Mouse (Mus musculus): ENCODE results near the gene Kcnj6. TPM values are rescaled to one million over a fixed set of nuclear protein-coding genes. Genes with fewer than 3 reads are reported as not detected.

Gene Kcnj6
- not detected for total RNA-seq (2021)
- long read RNA-seq, experiment 1, result 0 reads
- long read RNA-seq, experiment 2, result 0 reads

- DNase-seq, result peak; percentile 5 to 6
- intact Hi-C loops (cut with DNase I), result loop anchor here (5.0 kb wide), 1 partner anchor 180 kb away; no protein-coding TSS in a partner anchor
Measured at GRCm38 (mm10) chr16:94997340-94997849, at the start of gene Kcnj6. TSS of gene Kcnj6 (minus strand) at chr16:94997701.

GRCm38 (mm10) chr16:95009937-95010336 is 12.4 kb upstream of the Kcnj6 start:
- DNase-seq, result no peak
- intact Hi-C loops (cut with DNase I), result no loop called here

GRCm38 (mm10) chr16:95004599-95004998 is 7.1 kb upstream of the Kcnj6 start:
- intact Hi-C loops (cut with DNase I), result no loop called here
- peak in 1 of 2 experiments; percentile 7 for DNase-seq

GRCm38 (mm10) chr16:94999551-94999950 is 2.0 kb upstream of the Kcnj6 start:
- no peak for DNase-seq
- intact Hi-C loops (cut with DNase I), result loop anchor here (5.0 kb wide), 1 partner anchor 182 kb away; no protein-coding TSS in a partner anchor

- no peak for DNase-seq
- intact Hi-C loops (cut with DNase I), result loop anchor here (5.0 kb wide), 1 partner anchor 182 kb away; no protein-coding TSS in a partner anchor
Measured at GRCm38 (mm10) chr16:94999019-94999418, 1.5 kb upstream of the Kcnj6 start.

GRCm38 (mm10) chr16:94996791-94997281 is 665 bp downstream of the Kcnj6 start:
- DNase-seq, result no peak
- intact Hi-C loops (cut with DNase I), result loop anchor here (5.0 kb wide), 1 partner anchor 180 kb away; no protein-coding TSS in a partner anchor

GRCm38 (mm10) chr16:94995542-94996131 is 1.9 kb downstream of the Kcnj6 start:
- intact Hi-C loops (cut with DNase I), result loop anchor here (2.0 to 5.0 kb wide), 2 partner anchors 178 to 207 kb away; no protein-coding TSS in a partner anchor
- DNase-seq, result peak; percentile 30 to 53

GRCm38 (mm10) chr16:94994924-94995323 is 2.6 kb downstream of the Kcnj6 start:
- no peak for DNase-seq
- intact Hi-C loops (cut with DNase I), result loop anchor here (2.0 to 5.0 kb wide), 2 partner anchors 178 to 206 kb away; no protein-coding TSS in a partner anchor

GRCm38 (mm10) chr16:94994148-94994547 is 3.4 kb downstream of the Kcnj6 start:
- no peak for DNase-seq
- intact Hi-C loops (cut with DNase I), result loop anchor here (2.0 kb wide), 1 partner anchor 205 kb away; no protein-coding TSS in a partner anchor

- intact Hi-C loops (cut with DNase I), result no loop called here
- no peak for DNase-seq
Measured at GRCm38 (mm10) chr16:94990114-94990513, 7.4 kb downstream of the Kcnj6 start.

GRCm38 (mm10) chr16:94986731-94987130 is 10.8 kb downstream of the Kcnj6 start:
- intact Hi-C loops (cut with DNase I), result no loop called here
- no peak for DNase-seq

GRCm38 (mm10) chr16:94984263-94984662 is 13.2 kb downstream of the Kcnj6 start:
- DNase-seq, result no peak
- intact Hi-C loops (cut with DNase I), result no loop called here

GRCm38 (mm10) chr16:94980374-94980773 is 17.1 kb downstream of the Kcnj6 start:
- intact Hi-C loops (cut with DNase I), result no loop called here
- no peak for DNase-seq

- DNase-seq, result no peak
- intact Hi-C loops (cut with DNase I), result no loop called here
Measured at GRCm38 (mm10) chr16:94979499-94979898, 18.0 kb downstream of the Kcnj6 start.

GRCm38 (mm10) chr16:94972080-94972855 is 25.2 kb downstream of the Kcnj6 start:
- peak; percentile 48 to 66 for DNase-seq
- intact Hi-C loops (cut with DNase I), result no loop called here

GRCm38 (mm10) chr16:94968941-94969340 is 28.6 kb downstream of the Kcnj6 start:
- DNase-seq, result no peak
- intact Hi-C loops (cut with DNase I), result no loop called here

- no peak for DNase-seq
- intact Hi-C loops (cut with DNase I), result no loop called here
Measured at GRCm38 (mm10) chr16:94968472-94968871, 29.0 kb downstream of the Kcnj6 start.

GRCm38 (mm10) chr16:94957156-94957828 is 40.2 kb downstream of the Kcnj6 start:
- intact Hi-C loops (cut with DNase I), result no loop called here
- DNase-seq, result no peak

GRCm38 (mm10) chr16:94956410-94956809 is 41.1 kb downstream of the Kcnj6 start:
- no peak for DNase-seq
- intact Hi-C loops (cut with DNase I), result no loop called here

GRCm38 (mm10) chr16:94953294-94953693 is 44.2 kb downstream of the Kcnj6 start:
- intact Hi-C loops (cut with DNase I), result no loop called here
- DNase-seq, result no peak
